In the genomic region with DNA sequence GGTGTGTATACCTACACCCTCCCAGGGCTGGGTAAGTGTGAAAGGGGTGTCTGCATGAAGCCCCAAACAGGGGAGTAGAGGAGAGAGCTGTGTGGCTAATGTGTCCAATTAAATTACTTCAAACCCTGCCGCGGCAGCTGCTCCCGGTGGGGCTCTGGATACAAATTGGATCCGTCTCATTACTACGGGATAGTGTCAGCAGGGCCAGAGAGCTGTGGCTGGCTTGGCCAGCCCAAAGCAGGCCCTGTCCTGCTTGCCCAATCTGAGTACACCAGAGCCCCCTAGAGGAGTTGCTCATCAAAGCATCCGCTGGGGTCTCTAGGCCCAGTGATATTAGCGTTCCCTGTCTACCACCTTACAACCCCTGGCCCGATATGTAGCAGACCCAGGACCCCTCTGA, we compare ENCODE assay signal across 9 mouse cellular contexts. TPM values are rescaled to one million over a fixed set of nuclear protein-coding genes. Genes with fewer than 3 reads are reported as not detected.
A peak's percentile ranks its signal among the peaks of the same experiment; 100 is the strongest.
DNase-seq lines count a peak whose midpoint lies in the region; ATAC-seq and TF ChIP-seq lines count a peak whose summit lies in the region.
"Had no signal": no experiment of that assay in that cellular context is flagged by ENCODE, and none has a peak within 500 bp of the region (broad histone marks: within the 10 kb centered on the region; RNA-seq: fewer than 3 reads in every experiment).

No protein-coding gene starts in this region.

- DNase-seq in heart, postnatal 0 days (ENCODE audit: low spot score), result no peak
- no peak for DNase-seq in heart, adult 8-10 months (ENCODE audit: low spot score)
- DNase-seq in forebrain, embryonic 10.5 days (ENCODE audit: extremely low spot score, low spot score), result peak; percentile 48
- DNase-seq in midbrain, embryonic 10.5 days (ENCODE audit: low spot score), result peak; percentile 60
- no peak for DNase-seq in spleen, adult 12 weeks (ENCODE audit: low spot score)
- DNase-seq in kidney, adult 18-20 months, result no peak

- no peak overlapping the region for H3K9ac ChIP-seq in heart, postnatal 0 days (replicated peaks; ENCODE audit: low read depth, low read length)
- no peak overlapping the region for H3K9ac ChIP-seq in ES-Bruce4 (ENCODE audit: low read depth, poor library complexity, severe bottlenecking)
- H3K9ac ChIP-seq in heart, embryonic 12.5 days, result no peak overlapping the region
- H3K9ac ChIP-seq: embryonic facial prominence, embryonic 12.5 days had no signal

- peaks cover 6% of the 10 kb centered on the region for H3K27me3 ChIP-seq in heart, postnatal 0 days (ENCODE audit: control insufficient read depth, insufficient read depth, low read length)
- H3K27me3 ChIP-seq in ES-Bruce4 (ENCODE audit: control insufficient read depth, insufficient read depth, low read length, poor library complexity, severe bottlenecking), result no peaks in the 10 kb centered on the region
- H3K27me3 ChIP-seq in forebrain, embryonic 10.5 days (ENCODE audit: poor library complexity, severe bottlenecking), result peaks cover 26% of the 10 kb centered on the region
- peaks cover 28% of the 10 kb centered on the region for H3K27me3 ChIP-seq in midbrain, embryonic 10.5 days (ENCODE audit: low read depth, poor library complexity, severe bottlenecking)
- H3K27me3 ChIP-seq in heart, embryonic 12.5 days (replicated peaks), result peaks cover 36% of the 10 kb centered on the region

- TF ChIP-seq CTCF in heart, postnatal 0 days (IDR thresholded peaks at IDR 0.05; ENCODE audit: low read depth), result peak; percentile 27
- TF ChIP-seq CTCF in ES-Bruce4 (IDR thresholded peaks at IDR 0.05; ENCODE audit: low read depth, low read length), result peak; percentile 54

- no peak overlapping the region for H3K4me2 ChIP-seq in heart, postnatal 0 days (ENCODE audit: low read depth, low read length)
- no peak overlapping the region for H3K4me2 ChIP-seq in heart, embryonic 12.5 days
- H3K4me2 ChIP-seq: embryonic facial prominence, embryonic 12.5 days had no signal

- no peak overlapping the region for H3K4me3 ChIP-seq in heart, postnatal 0 days (ENCODE audit: low read depth, low read length)
- no peak overlapping the region for H3K4me3 ChIP-seq in ES-Bruce4 (ENCODE audit: low read depth, low read length)
- no peak overlapping the region for H3K4me3 ChIP-seq in forebrain, embryonic 10.5 days
- no peak overlapping the region for H3K4me3 ChIP-seq in midbrain, embryonic 10.5 days
- H3K4me3 ChIP-seq in heart, embryonic 12.5 days, result no peak overlapping the region
- H3K4me3 ChIP-seq: embryonic facial prominence, embryonic 12.5 days had no signal

- H3K27ac ChIP-seq in heart, postnatal 0 days (ENCODE audit: low read depth), result no peak overlapping the region
- no peak overlapping the region for H3K27ac ChIP-seq in ES-Bruce4 (ENCODE audit: insufficient read depth, low read length)
- peak overlapping the region; percentile 46; the same call in 1 of the 2 replicates for H3K27ac ChIP-seq in forebrain, embryonic 10.5 days
- peak overlapping the region; percentile 55; the same call in 1 of the 2 replicates for H3K27ac ChIP-seq in midbrain, embryonic 10.5 days (replicated peaks)
- no peak overlapping the region for H3K27ac ChIP-seq in heart, embryonic 12.5 days (ENCODE audit: poor library complexity, severe bottlenecking)
- H3K27ac ChIP-seq: embryonic facial prominence, embryonic 12.5 days had no signal

- WGBS in heart, postnatal 0 days, result 42% methylated on average over 8 of the region's 8 CpGs
- WGBS in forebrain, embryonic 10.5 days, result 17% methylated on average over 8 of the region's 8 CpGs
- WGBS in midbrain, embryonic 10.5 days, result 20% methylated on average over 8 of the region's 8 CpGs
- WGBS in heart, embryonic 12.5 days, result 27% methylated on average over 8 of the region's 8 CpGs

- no peak for ATAC-seq in heart, postnatal 0 days (ENCODE audit: insufficient read depth, low read depth)
- ATAC-seq in heart, embryonic 12.5 days (ENCODE audit: insufficient number of reproducible peaks, low FRiP score), result no peak

- TF ChIP-seq EP300 in heart, postnatal 0 days (IDR thresholded peaks at IDR 0.05; ENCODE audit: low read depth), result no peak
- no peak for TF ChIP-seq EP300 in ES-Bruce4 (IDR thresholded peaks at IDR 0.05; ENCODE audit: insufficient read depth, low read depth, low read length)

- H3K4me1 ChIP-seq in heart, postnatal 0 days (ENCODE audit: control insufficient read depth, insufficient read depth), result peaks cover 14% of the 10 kb centered on the region; the same call in 1 of the 2 replicates
- no peaks in the 10 kb centered on the region for H3K4me1 ChIP-seq in ES-Bruce4 (ENCODE audit: control insufficient read depth, insufficient read depth, low read length)
- peaks cover 58% of the 10 kb centered on the region for H3K4me1 ChIP-seq in forebrain, embryonic 10.5 days
- H3K4me1 ChIP-seq in midbrain, embryonic 10.5 days, result peaks cover 64% of the 10 kb centered on the region
- peaks cover 16% of the 10 kb centered on the region for H3K4me1 ChIP-seq in heart, embryonic 12.5 days (replicated peaks)

- TF ChIP-seq POLR2A in ES-Bruce4 (IDR thresholded peaks at IDR 0.05; ENCODE audit: insufficient read depth, low read length), result no peak

- no peaks in the 10 kb centered on the region for H3K9me3 ChIP-seq in heart, postnatal 0 days (replicated peaks; ENCODE audit: control insufficient read depth, low read length)
- no peaks in the 10 kb centered on the region for H3K9me3 ChIP-seq in ES-Bruce4 (replicated peaks; ENCODE audit: control insufficient read depth, insufficient read depth, low read length, poor library complexity, severe bottlenecking)
- H3K9me3 ChIP-seq in forebrain, embryonic 10.5 days, result no peaks in the 10 kb centered on the region
- H3K9me3 ChIP-seq in midbrain, embryonic 10.5 days (replicated peaks), result no peaks in the 10 kb centered on the region
- H3K9me3 ChIP-seq in heart, embryonic 12.5 days (replicated peaks), result no peaks in the 10 kb centered on the region
- H3K9me3 ChIP-seq: embryonic facial prominence, embryonic 12.5 days had no signal

- no peaks in the 10 kb centered on the region for H3K36me3 ChIP-seq in heart, postnatal 0 days (replicated peaks; ENCODE audit: control insufficient read depth, insufficient read depth, low read length)
- H3K36me3 ChIP-seq in ES-Bruce4 (ENCODE audit: control insufficient read depth, insufficient read depth, low read length, poor library complexity, severe bottlenecking), result no peaks in the 10 kb centered on the region
- H3K36me3 ChIP-seq in forebrain, embryonic 10.5 days (replicated peaks), result no peaks in the 10 kb centered on the region
- no peaks in the 10 kb centered on the region for H3K36me3 ChIP-seq in midbrain, embryonic 10.5 days
- no peaks in the 10 kb centered on the region for H3K36me3 ChIP-seq in heart, embryonic 12.5 days
- H3K36me3 ChIP-seq: embryonic facial prominence, embryonic 12.5 days had no signal

RNA-seq across cellular contexts. Expression of a gene that starts 6.3 kb away (rescaled TPM):
- 5.0 and 6.0 TPM in 2 replicates for total RNA-seq in heart, postnatal 0 days (2014; rRNA removed; ENCODE audit: low replicate concordance)
- polyA plus RNA-seq in heart, postnatal 0 days (2015; fragmentation: Nextera tagmentation; extraction: Ambion mirVana), result 0.78 and 0.96 TPM in 2 replicates
- total RNA-seq in heart, adult 8-10 months (2022), result 10 to 100 TPM; 33.2 to 39.1 (median 35.8) TPM
- polyA plus RNA-seq in ES-Bruce4 (2011; ENCODE audit: insufficient read depth, insufficient read length, low read depth, missing spikeins), result 4.1 and 4.9 TPM in 2 replicates
- 0.77 and 2.6 TPM in 2 replicates for polyA plus RNA-seq in forebrain, embryonic 10.5 days (2016; fragmentation: Nextera tagmentation; extraction: Ambion mirVana)
- polyA plus RNA-seq in midbrain, embryonic 10.5 days (2016; fragmentation: Nextera tagmentation; extraction: Ambion mirVana), result 1.6 and 2.2 TPM in 2 replicates
- polyA plus RNA-seq in heart, embryonic 12.5 days (2016; fragmentation: Nextera tagmentation; extraction: Ambion mirVana), result 0.59 and 1.3 TPM in 2 replicates

Comparison
In these comparisons a context has a peak if more than half of its experiments do, and no peak if none do; other contexts are left out.
1. DNase-seq: peak in forebrain, embryonic 10.5 days (single experiment) and midbrain, embryonic 10.5 days (single experiment); none in heart, postnatal 0 days (single experiment), heart, adult 8-10 months (single experiment), spleen, adult 12 weeks (single experiment) and kidney, adult 18-20 months (single experiment).
2. H3K27ac ChIP-seq: peak in forebrain, embryonic 10.5 days (single experiment) and midbrain, embryonic 10.5 days (single experiment); none in heart, postnatal 0 days (single experiment), ES-Bruce4 (single experiment) and heart, embryonic 12.5 days (single experiment).